Mouse (Mus musculus) urinary bladder, postnatal 36 days (tissue): ENCODE measurements around the gene Etfdh.

ENCODE experiments used
- DNase-seq, 2 experiments: peaks; one replicate each; pipeline ENCODE4 v3.0.0; 2022; ENCODE audit warnings: low spot score in 2 of 2, mixed read lengths in 1 of 2

The Etfdh gene

DNA sequence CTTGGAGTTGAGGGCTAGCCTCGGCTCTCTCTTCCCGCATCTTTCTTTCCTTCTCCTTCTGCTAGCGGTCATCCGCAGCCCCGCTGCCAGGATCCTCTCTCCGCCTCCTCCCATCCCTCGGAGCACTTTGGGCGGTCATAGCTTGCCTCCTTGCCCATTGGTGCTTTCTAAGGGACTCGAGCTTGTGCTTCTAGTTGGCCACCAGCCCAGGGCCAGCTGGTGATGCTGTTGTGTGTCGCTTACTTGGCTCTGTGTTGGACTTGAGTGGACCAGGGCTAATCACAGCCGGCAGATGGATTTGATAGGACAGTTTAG lies at the start of gene Etfdh:
Etfdh (minus strand) TSS at position 85 of the 315 bp plus-strand sequence.
- DNase-seq: peak in 1 of 2 experiments; percentile 66

DNA sequence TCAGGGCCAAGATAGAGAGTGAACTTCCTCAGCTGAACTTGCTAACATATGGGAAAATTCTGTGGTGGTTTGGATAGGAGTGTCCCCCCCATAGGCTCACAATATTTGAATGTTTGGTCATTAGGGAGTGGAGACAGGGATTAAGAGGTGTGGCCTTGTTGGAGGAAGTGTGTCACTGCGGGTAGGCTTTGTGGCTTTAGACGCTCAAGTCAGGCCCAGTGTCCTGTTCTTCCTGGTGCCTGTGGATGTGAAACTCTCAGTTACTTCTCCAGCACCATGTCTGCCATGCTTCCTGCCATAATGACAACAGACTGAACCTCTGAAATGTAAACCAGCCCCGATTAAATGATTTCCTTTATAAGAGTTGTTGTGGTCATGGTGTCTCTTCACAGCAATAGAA lies 47.1 kb upstream of the Etfdh start:
- no peak for DNase-seq

DNA sequence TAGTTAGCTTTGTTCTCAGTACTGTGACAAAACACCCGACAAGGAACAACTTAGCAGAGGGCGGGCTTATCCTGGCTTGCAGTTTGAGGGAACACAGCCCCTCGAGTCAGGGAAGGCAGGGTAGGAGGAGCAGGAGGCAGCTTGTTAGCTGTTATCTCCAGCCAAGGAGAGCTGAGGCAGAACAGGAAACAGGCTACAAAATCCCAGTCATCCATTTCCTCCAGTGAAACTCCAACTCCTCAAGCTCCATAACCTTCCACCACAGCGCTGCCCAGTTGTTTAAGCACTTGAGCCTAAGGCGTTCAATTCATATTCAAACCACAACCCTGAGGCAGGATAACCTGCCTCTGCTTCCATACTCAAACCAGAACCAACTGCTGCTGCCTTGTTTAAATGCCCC lies 45.3 kb upstream of the Etfdh start:
- no peak for DNase-seq

DNA sequence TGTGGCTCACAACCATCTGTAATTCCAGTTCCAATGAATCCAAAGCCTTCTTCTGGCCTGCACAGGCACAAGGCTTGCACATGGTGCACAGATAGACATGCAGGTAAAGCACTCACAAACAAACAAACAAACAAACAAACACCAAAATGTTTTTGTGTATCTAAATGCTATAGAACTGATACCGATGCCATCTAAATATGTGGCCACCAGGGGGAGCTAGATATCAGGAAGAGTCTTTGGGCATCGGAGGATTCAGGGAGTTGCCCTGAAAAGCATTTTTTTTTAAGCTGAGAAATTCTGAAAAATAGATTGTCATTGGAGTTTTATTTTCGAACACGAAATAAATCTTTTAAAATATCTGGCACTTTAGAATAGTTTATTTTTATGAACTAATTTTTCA lies 43.8 kb upstream of the Etfdh start:
- peak; percentile 21 to 35 for DNase-seq

DNA sequence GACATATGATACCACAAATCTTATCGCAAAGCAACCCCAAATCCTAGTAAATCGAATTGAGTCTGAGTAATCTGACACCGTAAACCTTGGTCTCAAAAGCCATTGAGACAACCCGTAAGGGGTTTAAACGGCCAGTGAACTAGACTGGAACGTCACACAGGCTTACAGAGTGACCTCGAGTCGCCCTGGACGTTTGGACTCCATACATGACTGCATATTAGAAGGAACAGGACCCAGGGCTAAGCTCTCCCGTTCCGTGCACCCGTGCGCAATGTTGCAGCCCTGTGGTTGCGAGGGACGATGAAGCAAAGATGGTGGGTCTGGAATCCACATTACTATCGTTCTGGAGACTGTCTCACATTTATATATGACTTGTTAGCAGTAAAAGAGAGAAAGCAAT lies 42.9 kb upstream of the Etfdh start:
- no peak for DNase-seq

DNA sequence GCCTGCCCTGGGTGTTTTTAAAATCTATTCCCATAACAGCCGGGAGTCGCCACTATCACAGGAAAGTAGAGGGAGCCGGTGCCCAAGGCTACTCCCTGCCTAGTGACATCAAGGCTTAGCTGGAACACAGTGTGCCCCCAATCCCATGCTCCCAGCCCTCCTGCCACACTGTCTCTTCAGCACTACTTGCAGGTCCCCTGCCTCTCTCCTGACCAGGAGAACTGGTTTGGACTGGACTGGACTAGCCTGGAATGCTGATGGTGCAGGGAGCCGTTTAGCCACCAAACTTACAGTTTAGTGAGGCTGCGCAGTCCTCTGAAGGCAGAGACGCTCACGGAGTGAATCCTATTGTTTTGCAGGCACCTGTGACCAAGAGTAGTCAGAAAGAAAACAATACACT lies 41.3 kb upstream of the Etfdh start:
- DNase-seq: no peak

DNA sequence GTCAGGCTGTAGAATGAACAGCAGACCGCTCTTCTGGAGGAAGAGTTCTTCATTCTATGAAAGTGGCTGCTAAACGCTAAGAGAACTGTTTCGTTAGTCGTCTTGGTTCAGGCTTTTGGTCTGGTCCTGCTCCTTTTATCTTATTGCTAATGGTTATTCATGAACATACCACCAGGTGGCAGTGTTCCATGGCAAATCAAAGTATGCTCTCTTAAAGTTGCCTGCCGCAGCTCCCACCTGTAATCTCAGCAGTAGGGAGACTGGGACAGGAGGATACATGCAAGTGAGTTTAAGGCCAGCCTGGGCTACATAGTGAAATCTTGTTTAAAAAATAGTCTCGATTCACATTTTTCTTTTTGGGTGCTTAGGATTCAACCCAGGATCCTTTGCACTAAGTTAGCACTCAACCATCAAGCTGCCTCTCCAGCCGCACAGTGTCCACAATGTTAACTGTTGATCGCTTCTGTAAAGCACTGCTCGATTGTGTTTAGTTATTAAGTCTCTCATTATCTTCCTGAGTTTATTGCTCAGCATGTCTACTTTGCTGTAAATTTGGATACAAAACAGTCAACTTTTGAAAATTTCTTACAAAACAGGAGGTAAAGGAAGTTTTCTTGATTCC lies 35.6 kb upstream of the Etfdh start:
- peak; percentile 5 to 6 for DNase-seq

DNA sequence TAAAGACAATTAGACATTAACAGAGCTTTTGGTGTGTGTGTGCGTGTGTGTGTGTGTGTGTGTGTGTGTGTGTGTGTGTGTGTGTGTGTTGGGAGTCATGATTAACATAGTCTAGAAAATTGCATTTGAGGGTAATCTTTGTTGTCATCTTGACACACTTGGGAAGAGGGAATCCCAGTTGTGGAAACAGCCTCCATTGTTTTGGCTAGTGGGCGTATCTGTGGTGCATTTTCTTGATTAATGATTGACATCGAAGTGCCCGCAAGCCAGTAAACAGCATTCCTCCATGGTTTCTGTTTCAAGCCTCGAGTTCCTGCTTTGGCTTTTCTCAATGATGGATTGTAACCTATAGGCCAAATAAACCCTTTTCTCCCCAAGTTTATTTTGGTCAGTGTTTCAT lies 27.4 kb upstream of the Etfdh start:
- no peak for DNase-seq

DNA sequence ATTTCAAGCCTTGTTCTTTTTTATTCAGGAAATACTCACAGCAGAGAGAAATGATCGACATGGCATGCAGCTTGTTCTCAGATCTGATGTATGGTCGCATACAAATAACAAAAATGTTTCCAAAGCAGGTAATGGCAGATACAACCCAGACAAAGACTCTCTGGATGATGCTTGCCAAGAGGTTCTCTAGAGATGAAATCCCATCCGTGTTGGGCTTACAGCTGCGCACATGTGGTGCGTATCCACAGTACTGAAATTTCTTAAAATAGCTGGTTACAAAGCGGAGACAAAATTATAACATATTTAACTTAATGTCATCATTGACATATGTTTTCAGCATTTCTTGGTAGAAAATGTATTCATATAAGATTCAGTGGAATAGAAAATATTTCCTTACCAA lies 22.8 kb upstream of the Etfdh start:
- no peak for DNase-seq

DNA sequence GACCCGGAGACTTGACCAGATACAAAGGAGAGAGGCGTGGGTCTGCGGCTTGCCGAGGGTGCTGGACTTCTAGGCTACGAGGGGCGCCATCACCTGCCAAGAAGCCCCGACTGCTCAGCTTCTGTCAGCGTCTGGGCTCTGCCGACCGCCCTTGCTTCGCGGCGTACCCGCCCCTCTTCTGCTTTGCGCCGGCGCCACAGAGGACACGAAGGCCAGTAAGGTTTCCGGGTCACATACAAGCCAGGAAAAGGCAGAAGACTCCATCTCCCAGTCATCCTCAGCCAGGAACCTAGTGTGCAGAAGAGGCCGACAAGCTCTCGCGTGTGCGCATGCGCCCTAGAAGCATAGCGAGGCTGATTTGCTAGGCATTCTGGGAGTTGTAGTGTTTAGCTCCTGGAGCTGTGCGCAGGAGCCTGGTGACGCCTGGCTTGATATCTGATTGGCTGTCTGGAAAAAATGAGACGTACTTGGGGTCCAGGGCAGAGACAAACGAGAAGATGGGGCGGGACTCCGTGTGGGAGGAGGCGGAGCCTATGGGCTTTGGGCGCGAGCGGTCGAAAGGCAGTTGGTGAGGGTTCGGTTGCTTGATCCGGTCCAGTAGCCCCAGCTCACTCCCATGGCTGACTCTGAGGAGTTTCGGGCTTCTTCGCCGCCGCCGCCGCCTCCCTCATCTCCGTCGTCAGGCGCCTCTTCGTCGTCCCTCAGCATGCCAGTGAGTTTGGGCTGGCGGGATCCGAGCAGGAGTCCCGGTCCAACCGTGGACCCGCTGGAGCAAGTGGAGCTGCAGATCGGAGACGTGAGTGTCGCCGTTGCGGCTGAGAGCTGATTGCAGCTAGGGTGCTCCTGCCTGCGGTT lies 512 bp downstream of the Etfdh start, which contains the start of gene 4930579G24Rik:
4930579G24Rik (plus strand) TSS at position 519 of the 855 bp plus-strand sequence.
- DNase-seq: peak; percentile 87 to 94

DNA sequence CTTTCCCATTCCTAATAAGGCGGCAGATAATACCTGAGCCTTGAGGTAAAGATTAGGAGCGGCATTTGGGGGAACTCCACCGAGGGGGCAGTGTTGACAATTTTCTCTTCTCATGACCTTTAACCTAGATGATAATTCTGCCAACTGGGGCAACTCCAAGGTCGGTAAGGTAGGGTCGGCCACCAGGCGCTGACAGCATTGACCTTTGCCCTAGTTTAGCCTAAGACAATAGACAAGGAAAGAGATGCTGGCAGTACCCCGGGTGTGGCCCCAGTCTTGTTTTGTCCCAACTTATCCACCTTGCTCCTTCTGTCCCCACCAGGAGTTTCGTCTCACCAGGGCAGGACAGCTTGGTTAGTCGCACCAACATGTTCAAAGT lies 1.1 kb downstream of the Etfdh start:
- no peak for DNase-seq

DNA sequence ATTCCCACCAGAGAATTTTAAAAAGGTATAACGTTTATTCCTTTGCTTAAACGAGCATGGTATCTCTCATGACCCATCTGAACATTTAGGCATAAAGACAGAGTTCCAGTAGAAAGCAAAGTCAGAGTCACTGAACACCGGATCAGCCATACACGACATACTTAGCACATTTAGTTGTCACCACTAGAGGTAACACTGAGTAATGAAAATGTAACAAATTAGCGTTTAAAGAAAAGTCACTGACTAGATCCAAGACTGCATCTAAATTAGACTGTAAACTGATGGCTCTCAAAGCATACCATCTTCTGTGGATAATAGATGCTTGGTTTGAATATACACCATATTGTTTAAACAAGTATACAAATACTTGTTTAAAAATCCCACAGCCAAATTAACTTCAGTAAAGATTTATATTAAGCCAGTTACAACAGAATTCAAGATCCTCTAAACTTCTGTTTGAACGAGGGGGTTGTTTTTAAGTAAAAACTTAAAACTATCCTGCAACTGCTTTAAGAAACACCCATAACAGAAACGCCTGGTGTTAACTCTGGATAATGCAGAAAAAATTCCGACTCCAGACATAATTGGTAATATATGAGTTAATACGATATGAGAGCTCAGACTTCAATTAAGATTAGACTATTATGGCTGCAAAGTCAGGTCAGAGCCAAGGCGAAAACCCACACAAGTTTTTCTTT lies 1.7 kb downstream of the Etfdh start:
- DNase-seq: no peak

DNA sequence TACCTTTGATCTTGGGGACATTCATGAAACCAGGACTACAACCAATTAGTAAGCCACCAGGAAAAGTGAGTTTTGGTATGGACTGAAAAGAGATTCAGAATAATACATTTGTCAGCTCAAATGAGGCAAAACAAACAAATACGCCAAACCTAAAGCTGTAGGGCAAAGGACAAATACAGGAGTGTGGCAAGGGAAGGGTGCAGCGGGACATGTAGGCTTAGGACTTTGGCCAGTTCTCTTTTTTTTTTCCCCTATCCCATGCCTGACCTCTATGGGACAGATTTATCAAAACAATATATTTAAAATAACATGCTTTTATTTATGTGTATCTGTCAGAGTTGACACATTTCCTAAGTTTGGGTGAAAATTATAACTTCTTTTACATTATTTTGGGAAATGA lies 19.4 kb downstream of the Etfdh start:
- no peak for DNase-seq

DNA sequence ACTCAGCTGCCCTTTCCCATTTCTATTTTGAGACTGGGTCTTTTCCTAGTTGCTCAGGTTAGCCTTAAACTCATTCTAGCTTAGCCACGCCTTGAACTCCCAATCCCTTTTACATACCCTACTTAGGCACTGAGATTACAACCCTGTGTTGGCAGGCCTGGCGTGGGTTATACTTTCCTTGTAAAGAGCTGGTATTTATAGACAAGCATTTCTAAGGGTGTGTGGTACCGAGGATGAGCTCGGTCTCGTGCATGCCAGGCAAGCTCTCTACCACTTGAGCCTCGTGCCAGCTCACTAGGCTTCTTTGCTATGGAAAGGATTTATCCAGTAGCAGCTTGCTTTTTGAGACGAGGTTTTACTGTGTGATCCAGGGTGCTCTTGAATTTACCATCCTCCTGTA lies 33.8 kb downstream of the Etfdh start:
- no peak for DNase-seq

DNA sequence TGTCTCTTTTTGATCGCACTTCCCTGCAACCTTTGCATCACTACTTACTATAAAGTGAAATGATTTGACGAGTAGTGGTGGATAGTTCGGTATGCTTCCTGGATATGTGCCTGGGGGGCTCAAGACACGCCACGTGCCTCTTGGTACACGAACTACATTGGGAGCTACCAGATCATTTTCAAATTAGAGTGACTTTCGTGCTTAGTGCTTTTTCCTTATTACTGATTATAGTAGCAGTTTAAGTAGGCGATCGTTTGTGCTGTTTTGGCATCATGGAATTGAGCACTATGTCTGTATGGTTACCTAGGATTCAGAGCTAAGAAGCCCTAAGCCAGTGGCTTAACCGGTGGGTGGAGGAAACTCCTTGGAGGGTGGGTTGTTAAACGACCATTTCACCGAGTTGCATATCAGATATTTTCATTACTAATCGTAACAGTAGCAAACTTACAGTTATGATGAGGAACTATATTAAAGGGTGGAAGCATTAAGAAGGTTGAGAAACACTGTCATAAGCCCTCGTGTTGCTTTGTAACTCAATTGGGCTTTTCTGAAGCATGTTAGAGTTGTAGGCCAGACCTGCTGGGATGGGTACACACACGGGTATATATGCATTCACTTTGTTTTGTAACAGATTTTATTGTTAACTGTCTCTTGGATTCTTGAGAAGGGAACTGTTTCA lies 37.4 kb downstream of the Etfdh start:
- no peak for DNase-seq

DNA sequence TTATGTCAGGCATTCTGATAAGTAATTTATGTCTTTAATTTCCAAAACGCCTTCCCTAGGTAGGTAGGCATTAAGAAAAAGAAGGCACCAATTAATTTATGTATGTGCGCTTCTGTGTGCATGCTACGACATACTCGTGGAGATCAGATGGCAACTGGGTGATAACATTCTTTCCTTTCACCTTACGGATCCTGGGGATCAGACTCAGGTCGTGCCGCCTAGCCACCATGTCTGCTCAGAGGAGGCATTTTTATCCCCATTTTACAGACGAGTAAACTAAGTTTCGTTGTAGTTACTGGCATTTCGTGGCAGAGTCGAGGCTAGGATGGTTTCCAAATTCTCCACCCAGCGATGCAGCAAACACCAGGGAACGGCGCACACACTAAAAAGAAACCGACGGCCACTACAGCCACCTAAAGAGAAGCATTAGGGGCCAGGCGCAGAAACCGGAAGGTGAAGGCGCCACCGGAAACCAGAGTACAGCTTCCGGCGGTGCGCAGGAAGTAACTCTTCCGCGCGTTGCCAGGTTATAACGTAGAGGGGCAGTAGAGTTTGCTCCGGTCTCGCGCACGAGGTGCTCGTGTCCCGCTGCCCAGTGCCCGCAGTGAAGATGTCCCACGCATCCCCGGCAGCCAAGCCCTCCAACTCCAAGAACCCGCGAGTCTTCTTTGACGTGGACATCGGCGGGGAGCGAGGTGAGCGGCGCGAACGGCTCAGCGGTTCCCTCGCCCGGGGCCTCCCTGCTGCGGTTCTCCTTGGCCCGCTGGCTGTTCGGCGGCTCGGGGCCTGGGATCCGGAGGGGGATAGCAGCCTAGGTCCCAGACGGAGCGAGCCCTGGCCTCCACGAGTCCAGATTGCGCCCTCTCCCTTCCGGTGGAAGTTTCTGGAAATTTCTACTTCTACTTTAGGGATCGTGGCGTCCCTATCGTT lies 38.2 kb downstream of the Etfdh start, which contains the start of gene Ppid:
Ppid (plus strand) TSS at position 480 of the 930 bp plus-strand sequence.
- DNase-seq: peak; percentile 57 to 80

DNA sequence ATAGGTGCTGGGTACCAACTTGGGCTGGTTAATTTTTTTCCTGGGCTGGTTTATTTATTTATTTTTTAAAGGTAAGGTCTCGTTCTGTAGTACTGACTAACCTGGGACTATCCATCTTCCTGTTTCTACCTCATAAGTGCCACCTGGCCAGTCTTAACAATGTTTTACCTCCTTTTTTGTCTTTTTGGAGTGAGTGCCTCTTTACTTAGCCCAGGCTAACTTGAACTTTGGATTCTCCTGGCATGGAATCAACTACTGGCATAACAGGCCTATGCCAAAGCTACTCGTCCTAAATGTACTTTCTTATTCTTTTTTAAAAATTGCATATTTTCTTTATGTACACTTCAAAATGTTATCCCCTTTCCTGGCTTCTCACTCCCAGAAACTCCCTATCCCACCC lies 39.6 kb downstream of the Etfdh start:
- DNase-seq: no peak

DNA sequence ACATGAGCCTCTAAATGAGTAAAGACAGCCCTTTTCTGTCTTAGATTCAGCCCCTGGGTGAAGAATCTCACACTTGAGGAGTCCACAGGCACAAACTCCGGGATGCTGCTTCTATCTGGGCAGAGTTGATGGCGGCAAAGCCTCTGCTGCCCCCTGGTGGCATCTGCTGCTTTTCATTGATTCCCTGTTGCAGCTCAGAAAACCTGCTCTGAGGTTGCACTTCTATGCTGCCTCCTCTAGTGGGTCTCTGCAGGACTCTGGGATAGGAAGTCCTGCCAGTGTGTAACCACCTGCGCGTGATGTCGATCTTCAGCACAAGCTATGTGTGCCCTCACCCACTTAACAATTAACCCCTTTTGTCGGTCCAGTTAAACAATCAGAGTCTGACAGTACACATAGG lies 42.5 kb downstream of the Etfdh start:
- peak; percentile 78 to 87 for DNase-seq

DNA sequence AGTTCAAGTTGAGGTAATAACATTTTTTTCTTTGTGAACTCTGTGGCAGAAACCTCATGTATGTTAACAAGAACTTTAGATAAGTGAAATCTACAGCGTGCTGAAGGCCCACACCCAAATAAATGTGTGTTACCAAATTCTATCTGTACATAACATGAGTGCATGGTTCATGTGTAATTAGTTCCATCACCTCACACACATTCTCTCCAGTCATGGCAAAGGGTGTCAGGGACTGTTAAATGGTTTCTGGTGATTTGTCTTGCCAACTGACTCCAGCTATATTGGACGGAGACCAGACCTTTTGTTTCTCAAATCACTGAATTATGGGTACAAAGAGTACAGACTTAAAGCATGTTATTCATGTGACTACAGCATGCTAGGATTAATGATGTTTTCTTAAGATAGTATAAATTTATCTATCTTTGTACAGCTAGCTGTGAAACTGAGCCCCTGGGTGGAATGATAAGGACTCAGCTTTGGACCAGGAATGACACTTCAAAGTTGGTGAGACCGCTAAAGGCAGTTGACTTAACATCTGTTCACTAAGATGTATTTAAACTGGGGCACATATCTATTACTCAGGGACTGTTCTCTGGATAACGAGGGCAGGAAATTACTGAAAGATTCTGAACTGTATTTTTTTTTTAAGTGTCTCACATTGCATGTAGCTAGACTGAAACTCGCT lies 49.3 kb downstream of the Etfdh start:
- DNase-seq: no peak

DNA sequence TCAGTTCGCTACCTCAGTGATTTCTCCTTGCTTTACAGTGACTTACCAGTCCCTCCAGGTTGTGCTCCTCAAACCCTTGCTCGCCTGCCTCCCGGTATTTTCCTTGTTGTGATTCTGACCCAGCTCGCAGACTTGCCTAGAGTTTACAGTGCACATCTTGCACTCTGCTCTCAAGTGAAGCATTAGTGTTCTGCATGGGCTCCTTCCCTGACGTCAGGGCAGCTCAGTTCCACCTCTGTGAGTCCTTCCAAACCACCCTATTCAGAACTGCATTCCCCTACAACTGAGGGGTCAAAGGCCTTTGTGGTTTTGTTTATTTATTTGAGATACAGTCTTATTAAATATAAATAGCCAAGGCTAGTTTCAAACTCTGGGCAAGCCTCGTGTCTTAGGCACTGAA lies 51.1 kb downstream of the Etfdh start:
- DNase-seq: no peak

DNA sequence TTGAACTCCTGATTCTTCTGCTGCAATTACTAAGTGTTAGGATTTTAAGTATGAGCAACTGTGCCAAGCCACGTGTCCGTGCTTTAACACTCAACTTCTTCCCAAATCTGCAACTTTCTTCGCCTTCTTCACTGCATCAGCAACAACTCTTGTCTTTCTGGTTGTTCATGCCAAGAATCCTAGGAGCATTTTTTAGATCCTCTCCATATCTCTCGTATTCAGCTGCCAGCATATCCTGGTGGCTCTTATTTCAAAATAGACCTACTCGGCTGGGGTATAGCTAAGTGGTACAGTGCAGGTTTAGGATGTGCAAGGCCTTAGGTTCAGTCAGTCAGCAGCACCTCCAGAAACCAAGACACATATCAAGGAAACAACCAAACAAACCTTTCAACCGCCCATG lies 51.7 kb downstream of the Etfdh start:
- no peak for DNase-seq
